Mouse (Mus musculus) kidney, adult 2 months (tissue): ENCODE measurements at regions not wholly inside any gene's neighbourhood (a gene's known extent, or its start where the extent isn't known, plus 50 kb on each side); places are given as distances from the start of the nearest gene placed in this dataset.

Source experiments
- CTCF ChIP-seq: fragments of 200-500 bp; conservative IDR thresholded peaks from 2 replicates; pipeline ENCODE4 v1.5.1; 2011; ENCODE audit warnings: low read depth, mild to moderate bottlenecking, control low read depth, low read length, moderate library complexity, mixed read lengths; ENCODE audit not compliant: insufficient read depth, insufficient read length
- POLR2A ChIP-seq: fragments of 200-500 bp; IDR thresholded peaks from one replicate; pipeline ENCODE4 v1.6.1; 2011; ENCODE audit warnings: low read depth, low read length, control low read depth

GRCm38 (mm10) chr12:110061961-110062360, 216.9 kb upstream of the Dio3 start:
- TF ChIP-seq CTCF (no peak), POLR2A (no peak)
